Mouse (Mus musculus): Measurements from ENCODE around the gene Armcx2.

- TF ChIP-seq POLR2A (IDR thresholded peaks at IDR 0.05; ENCODE audit: borderline replicate concordance, extremely low read depth, insufficient read depth, insufficient read length, poor library complexity, severe bottlenecking) = no peak
- TF ChIP-seq CTCF (IDR thresholded peaks at IDR 0.05; ENCODE audit: borderline replicate concordance, extremely low read depth, insufficient read depth, insufficient read length) = no peak
Measured at GRCm38 (mm10) chrX:134849662-134850061, 40.6 kb upstream of the Armcx2 start.

Measured in brain, embryonic 14.5 days (tissue).